Mouse (Mus musculus): Measurements from ENCODE around the gene Prom1.
"Not testable (repeated sequence)": the region's sequence is repeated elsewhere in the genome, so short reads cannot be mapped to it uniquely, and the experiment has no call there.

Gene Prom1

GRCm38 (mm10) chr5:44101231-44102110, at the start of gene Prom1:
Gene Prom1 (minus strand): TSS chr5:44102032.
- DNase-seq (ENCODE audit: low read depth, low spot score), result peak; percentile 26

GRCm38 (mm10) chr5:44147732-44148131, 45.9 kb upstream of the Prom1 start:
- no peak for DNase-seq (ENCODE audit: low read depth, low spot score)

GRCm38 (mm10) chr5:44146437-44147332, 44.9 kb upstream of the Prom1 start:
- no peak for DNase-seq (ENCODE audit: low read depth, low spot score)

GRCm38 (mm10) chr5:44143467-44144235, 41.8 kb upstream of the Prom1 start:
- peak; percentile 47 for DNase-seq (ENCODE audit: low read depth, low spot score)

- no peak for DNase-seq (ENCODE audit: low read depth, low spot score)
Observed at GRCm38 (mm10) chr5:44127487-44127886, 25.7 kb upstream of the Prom1 start.

GRCm38 (mm10) chr5:44126574-44126973, 24.7 kb upstream of the Prom1 start:
- DNase-seq (ENCODE audit: low read depth, low spot score), result not testable (repeated sequence)

- DNase-seq (ENCODE audit: low read depth, low spot score), result no peak
Observed at GRCm38 (mm10) chr5:44121390-44121789, 19.6 kb upstream of the Prom1 start.

GRCm38 (mm10) chr5:44113138-44113537, 11.3 kb upstream of the Prom1 start:
- DNase-seq (ENCODE audit: low read depth, low spot score), result no peak

- DNase-seq (ENCODE audit: low read depth, low spot score), result no peak
Observed at GRCm38 (mm10) chr5:44109121-44109520, 7.3 kb upstream of the Prom1 start.

GRCm38 (mm10) chr5:44108125-44108524, 6.3 kb upstream of the Prom1 start:
- no peak for DNase-seq (ENCODE audit: low read depth, low spot score)

GRCm38 (mm10) chr5:44105192-44105591, 3.4 kb upstream of the Prom1 start:
- DNase-seq (ENCODE audit: low read depth, low spot score), result no peak

GRCm38 (mm10) chr5:44104686-44105085, 2.9 kb upstream of the Prom1 start:
- no peak for DNase-seq (ENCODE audit: low read depth, low spot score)

GRCm38 (mm10) chr5:44104120-44104519, 2.3 kb upstream of the Prom1 start:
- peak; percentile 7 for DNase-seq (ENCODE audit: low read depth, low spot score)

- DNase-seq (ENCODE audit: low read depth, low spot score), result no peak
Observed at GRCm38 (mm10) chr5:44103121-44103520, 1.3 kb upstream of the Prom1 start.

GRCm38 (mm10) chr5:44100544-44101230, 1.1 kb downstream of the Prom1 start:
- peak; percentile 47 for DNase-seq (ENCODE audit: low read depth, low spot score)

- no peak for DNase-seq (ENCODE audit: low read depth, low spot score)
Observed at GRCm38 (mm10) chr5:44100187-44100543, 1.7 kb downstream of the Prom1 start.

- no peak for DNase-seq (ENCODE audit: low read depth, low spot score)
Observed at GRCm38 (mm10) chr5:44096996-44097395, 4.8 kb downstream of the Prom1 start.

GRCm38 (mm10) chr5:44096106-44096505, 5.7 kb downstream of the Prom1 start:
- no peak for DNase-seq (ENCODE audit: low read depth, low spot score)

GRCm38 (mm10) chr5:44095697-44096096, 6.1 kb downstream of the Prom1 start:
- DNase-seq (ENCODE audit: low read depth, low spot score), result no peak

- no peak for DNase-seq (ENCODE audit: low read depth, low spot score)
Observed at GRCm38 (mm10) chr5:44087034-44087433, 14.8 kb downstream of the Prom1 start.

GRCm38 (mm10) chr5:44085871-44086270, 16.0 kb downstream of the Prom1 start:
- no peak for DNase-seq (ENCODE audit: low read depth, low spot score)

All from WW6 (cell line).